Mouse (Mus musculus): ENCODE data around the gene Pes1.

Pes1 gene

DNA sequence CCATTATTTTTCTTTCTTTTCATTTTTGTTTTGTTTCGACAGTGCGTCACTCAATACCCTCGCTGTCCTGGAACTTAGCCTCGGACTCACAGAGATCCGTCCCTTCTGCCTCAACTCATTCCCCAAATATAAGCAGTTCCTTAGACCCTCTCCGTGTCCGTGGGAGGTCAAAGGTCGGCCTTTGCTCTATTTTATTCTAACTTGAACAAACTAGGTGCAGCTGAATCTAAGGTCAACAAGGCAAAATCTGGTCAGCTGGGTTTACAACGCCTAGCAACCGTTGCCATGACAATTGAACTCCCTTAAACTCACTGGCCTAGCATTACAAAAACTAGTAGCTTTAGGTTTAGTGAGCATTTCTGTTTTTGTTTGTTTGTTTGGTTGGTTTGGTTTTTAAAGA is 620 bp upstream of the Pes1 start:
- DNase-seq (ENCODE audit: low spot score in 2 of 2) = no peak

DNA sequence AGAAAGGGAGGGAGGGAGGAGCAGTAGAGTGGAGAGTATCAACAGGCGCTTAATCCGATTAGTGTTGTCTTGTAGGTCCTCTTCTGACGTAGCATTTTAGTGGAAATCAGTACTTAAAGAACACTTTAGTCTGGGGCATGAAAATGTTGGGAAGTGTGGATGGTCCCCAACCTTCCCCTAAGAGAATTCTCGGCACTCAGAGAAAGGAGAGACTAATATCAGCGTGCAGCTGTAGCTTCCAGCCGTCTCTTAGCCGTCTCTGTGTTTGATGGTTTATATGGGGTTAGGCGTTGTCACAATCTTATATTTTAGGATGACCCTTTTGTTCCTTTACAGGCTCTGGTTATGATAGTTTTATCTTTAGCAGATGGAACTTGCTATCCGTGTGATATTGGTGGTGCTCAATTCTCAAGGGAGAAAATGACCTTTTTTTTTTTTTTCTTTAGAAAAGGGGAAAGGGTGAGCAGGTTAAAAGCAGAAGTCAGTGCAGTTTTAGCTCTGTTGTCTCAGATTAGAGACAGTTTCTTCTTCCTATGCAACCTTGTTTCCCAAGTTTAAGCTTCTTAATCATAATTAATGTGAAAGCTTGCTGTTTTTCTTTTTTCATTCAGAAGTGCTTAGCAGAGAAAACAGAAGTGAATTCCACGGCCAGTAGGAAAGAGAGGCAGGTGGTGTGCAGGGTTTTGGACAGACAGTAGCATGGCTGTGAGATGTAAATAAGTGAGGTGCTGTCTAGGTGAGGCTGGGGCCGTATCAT is 819 bp downstream of the Pes1 start:
- no peak for DNase-seq (ENCODE audit: low spot score in 2 of 2)

DNA sequence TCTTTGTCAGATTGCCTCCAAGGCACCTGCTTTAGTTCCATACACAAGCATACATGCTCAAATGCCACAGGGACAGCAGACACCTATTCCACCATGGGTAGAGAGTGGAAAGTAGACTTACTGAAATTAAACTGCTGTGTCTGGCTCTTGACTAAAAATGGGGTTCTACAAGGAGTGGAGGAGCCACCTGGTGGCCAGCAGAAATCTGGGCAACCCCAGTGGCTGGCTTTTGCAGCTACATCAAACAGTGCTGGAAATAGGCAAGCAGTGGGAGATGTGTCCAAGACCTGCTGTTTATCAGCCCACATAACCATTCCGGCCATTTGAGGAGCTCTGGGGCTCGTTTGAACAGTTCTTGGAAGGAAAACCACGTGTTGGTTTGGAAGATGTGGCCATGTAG is 6.1 kb downstream of the Pes1 start:
- no peak for DNase-seq (ENCODE audit: low spot score in 2 of 2)

DNA sequence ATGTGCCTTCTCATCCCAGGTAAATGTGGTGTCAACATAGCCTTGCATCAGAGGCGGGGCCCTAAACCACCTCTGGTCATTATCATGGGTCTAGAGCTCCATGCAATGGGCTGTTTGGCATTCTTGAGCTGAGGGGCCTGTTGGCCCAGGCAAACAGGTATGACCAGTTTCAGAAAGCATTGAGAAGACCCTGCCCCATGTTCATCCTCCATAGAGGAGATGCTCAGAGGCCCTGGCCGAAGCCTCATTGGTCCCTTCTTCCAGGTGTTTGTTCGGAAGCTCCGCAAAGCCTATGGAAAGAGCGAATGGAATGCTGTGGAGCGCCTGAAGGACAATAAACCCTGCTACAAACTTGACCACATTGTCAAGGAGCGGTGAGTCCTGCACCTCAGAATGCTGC is 6.6 kb downstream of the Pes1 start:
- no peak for DNase-seq (ENCODE audit: low spot score in 2 of 2)

DNA sequence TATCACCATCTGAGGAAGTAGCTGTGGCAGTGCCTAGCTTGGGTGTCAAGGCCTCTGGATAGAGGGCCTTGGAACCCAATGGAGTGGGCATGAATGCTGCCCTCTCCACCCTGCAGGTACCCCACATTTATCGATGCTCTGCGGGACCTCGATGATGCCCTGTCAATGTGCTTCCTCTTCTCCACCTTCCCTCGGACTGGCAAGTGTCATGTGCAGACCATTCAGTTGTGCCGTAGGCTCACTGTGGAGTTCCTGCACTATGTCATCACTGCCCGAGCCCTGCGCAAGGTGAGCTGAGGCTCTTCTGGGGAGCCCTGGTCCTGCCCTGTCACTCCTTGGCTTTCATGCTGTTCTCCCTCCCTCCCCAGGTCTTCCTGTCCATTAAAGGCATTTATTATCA is 9.3 kb downstream of the Pes1 start:
- no peak for DNase-seq (ENCODE audit: low spot score in 2 of 2)

DNA sequence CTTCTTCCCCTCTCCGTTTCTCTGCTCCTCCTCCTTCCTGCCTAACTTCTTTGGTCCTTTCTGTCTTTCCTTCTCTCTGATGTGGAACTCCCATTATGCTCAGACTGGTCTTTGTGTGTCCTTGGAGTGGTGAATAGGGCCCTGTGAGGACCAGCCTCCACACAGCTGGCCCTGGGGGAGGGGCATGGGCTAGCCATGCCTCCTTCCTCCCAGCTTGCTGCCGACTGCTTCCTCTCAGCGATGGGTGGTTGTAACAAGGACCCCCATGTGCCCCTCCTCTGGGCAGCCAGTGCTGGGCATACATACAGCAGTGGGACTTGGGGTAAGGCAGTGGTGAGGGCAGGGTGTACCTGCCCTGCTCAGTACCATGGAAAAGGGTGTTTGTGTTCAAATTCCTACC is 10.5 kb downstream of the Pes1 start:
- no peak for DNase-seq (ENCODE audit: low spot score in 2 of 2)

DNA sequence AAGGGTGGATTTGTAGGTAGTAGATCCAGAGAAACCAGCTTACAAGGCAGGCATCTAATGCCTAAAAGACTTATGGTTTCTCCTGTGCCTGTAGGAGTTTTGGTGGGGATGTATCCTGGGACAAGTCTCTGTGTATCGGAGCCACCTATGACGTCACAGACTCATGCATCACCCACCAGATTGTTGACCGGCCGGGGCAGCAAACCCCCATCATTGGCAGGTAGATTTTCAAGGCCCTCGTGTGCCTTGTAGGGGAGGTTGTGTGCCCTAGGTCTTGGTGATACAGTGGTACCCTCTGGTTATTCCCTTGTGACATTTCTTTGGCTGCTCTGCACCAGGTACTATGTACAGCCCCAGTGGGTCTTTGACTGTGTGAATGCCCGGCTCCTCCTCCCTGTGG is 12.9 kb downstream of the Pes1 start, which contains the start of gene 4930556J24Rik:
TSS of gene 4930556J24Rik (minus strand) at position 101 of the 400 bp plus-strand sequence.
- no peak for DNase-seq (ENCODE audit: low spot score in 2 of 2)

DNA sequence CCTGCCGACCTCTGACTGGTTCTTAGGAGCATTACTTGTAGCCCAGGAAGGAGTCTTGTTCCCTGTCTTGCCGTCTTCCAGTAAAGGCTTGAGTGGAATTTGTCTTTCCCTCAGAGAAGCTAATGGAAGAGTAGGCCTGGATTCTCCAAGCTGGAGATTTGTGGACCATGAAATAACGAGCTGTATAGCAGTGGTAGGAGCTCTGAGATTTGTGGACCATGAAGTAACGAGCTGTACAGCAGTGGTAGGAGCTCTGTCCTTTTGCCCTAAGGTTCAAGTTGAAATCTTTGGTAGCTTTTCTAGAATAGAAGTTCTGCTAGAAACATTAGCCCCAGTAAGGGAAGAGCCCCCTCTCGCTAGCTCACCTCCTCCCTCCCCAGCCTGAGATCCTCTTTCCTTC is 14.6 kb downstream of the Pes1 start:
- DNase-seq (ENCODE audit: low spot score in 2 of 2) = no peak

DNA sequence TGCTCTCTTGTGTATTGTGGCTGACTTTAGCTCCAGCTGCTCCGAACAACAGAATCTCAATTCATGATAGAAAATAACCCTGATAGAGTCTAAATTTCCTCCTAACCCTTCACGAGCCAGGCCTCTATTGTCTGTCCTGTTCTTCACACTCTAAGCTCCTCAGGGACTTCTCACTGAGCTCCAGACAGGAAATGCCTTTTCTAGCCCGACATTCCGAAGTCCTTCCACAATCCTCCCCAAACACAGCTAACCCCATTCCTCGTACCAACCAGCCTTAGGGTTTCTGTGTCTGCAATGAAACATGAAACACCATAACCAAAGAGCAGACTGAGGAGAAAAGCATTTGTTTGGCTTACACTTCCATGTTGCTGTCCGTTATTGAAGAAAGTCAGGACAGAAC is 17.8 kb downstream of the Pes1 start:
- DNase-seq (ENCODE audit: low spot score in 2 of 2) = no peak

DNA sequence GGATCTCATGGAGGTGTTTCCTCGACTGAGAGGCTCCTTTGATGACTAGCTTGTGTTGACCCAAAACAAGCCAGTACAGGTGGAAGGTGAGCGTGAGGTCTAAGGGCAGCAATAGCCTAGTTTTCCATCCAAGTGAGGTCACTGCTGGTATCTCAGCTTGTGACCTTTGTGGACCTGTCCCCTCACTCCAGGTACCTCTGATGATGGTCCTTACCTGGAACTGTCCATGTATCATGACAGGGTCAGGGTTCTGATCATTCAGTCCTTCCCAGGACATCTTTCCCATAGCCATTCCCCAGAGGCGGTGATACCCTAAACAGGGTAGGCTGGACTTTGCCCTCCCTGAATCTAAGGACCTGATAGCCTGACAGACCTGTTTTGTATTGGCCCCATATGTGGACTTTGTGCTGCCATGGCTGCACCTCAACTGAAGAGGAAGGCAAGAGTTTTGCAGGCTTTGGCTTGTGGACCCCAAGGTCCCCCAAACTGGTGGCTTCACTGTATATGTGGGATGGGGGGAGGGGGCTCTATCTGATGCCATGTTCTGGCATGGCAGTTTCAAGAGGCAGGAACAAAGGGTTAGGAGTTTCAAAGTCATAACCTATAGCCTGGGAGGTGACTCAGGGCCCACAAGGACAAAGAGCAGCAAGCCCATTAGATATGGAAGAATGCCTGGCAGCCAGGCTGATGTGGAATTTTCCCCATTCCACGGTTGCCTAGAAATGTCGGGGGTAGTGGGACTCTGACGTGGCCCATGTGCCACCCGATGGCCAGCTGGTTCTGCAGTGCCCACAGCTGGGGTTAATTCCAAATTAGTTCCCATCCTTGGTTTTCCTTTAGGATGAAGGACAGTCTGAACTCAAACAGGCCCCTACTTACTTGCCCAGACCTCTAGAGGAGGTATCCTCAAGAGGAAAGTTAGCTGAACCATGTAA is 18.8 kb downstream of the Pes1 start:
- no peak for DNase-seq (ENCODE audit: low spot score in 2 of 2)

DNA sequence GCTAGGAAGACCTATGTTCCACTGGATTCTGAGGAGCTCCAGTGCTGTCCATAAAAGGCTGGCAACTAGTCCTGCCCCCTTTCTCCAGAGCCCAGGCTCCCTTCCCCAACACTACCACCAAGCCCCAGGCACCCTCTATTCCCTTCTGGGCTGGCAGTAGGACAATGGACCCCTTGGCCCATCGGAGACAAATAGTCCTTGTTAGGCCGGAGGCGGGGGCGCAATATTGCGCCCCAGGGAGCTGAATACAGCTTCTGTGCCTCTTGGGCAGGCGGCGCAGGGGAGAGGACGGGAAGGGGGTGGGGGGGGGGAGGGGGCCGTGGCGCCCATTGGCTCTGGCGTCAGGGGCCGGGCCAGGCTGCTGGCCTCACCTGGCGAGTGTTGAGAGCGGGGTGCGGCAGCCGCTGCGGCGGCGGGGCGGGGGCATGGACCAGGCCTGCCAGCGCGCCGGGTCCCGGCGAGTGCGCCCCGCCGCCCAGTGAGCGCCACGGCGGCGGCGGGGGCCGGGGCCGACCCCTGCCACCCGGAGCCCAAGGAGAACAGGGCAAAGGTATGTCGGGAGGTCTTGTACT is 19.6 kb downstream of the Pes1 start, which contains the start of gene Gal3st1:
TSS of gene Gal3st1 (plus strand) at position 346 of the 572 bp plus-strand sequence.
- no peak for DNase-seq (ENCODE audit: low spot score in 2 of 2)

DNA sequence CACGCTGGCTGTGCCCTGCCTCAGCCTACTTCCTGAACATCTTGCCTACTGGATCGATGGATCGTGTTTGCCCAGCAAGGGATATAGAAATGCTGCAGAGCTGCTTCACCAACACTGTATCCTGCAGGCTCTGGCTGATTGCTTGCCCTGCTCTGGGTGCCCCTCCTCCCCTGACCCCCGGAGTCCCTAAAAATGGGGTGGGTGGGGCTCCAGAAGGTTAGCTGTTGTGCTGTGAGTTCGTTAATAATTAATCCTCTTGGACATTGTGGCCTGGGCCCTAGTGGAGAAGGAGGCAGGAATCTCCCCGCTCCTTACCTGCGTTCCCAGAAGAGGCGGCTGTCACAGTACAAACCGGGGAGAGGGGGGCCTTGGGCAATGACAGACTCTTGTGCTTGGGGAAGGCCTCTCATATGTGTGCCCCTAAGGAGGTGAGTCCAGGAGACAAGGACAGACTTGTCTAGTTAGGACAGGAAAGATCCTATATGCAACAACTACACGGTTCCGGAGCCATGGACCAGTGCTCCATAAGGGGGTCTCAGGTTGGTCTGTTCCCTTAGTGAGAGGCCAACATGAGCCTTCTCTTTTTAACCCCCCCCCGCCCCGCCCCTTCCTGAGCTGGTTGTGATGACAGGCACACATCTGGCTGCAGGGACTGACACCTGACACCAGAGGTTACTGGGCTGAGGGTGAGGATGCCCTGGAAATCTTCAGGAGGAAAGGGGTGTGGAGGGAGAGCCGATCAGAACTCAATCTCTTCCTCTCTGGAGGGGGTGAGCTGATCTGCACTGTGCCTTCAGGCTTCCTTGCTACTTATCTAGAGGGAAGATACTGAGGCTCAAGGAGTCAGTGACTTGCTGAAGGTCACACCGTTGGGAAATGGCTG is 20.3 kb downstream of the Pes1 start:
- no peak for DNase-seq (ENCODE audit: low spot score in 2 of 2)

DNA sequence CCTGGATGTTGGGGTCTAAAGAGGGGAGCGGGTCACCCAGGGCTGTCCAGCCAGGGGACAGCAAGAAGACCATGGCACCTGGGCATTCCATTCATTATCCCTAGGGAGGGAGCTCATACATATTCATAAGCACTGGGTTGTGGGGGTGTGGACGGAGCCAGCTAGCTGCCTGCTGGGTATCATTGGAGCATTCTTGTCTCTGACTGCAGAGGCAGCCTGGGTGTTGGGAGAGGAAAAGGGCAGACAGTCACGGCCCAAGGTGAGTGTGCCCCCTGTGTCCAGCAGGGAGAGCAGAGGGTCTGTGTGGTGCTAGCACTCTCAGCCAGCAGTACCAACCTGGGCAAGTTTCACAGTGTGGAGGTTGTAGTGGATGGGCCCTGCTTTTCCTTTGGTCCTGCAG is 26.0 kb downstream of the Pes1 start:
- no peak for DNase-seq (ENCODE audit: low spot score in 2 of 2)

DNA sequence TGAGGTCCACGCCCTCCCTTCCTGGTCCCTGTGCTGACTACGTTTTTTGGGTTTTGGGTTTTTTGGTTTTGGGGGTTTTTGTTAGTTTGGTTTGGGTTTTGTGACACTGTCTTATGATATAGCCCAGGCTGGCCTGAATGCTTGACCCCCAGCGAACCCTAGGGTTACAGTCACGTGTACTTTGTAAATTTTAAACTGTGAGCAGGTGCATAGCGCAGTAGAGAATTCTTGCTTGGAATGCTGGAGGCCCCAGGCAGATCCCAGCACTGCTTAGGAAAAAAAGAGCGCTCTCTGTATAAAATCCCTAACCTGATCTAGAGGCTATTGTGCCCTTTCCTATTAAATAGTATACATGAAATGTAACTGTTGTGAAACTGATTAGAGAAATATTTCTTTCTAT is 29.4 kb downstream of the Pes1 start:
- no peak for DNase-seq (ENCODE audit: low spot score in 2 of 2)

DNA sequence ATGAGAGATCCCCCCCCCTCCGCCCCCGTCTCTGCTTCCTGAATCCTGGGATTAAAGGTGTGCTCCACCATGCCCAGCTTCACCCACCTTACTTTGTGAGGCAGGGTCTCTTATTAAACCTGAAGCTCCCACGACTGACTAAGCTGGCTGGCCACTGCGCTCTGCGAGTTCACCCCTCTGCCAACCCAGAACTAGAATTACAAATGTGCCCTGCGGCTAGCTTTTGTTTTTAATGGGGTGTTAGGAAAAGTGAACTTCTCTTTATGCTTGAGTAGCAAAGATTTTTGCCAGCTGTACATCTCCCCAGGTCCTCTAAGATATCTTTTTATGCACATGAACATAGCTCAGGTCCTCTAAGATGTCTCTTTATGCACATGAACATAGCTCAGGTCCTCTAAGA is 30.1 kb downstream of the Pes1 start:
- DNase-seq (ENCODE audit: low spot score in 2 of 2) = no peak

DNA sequence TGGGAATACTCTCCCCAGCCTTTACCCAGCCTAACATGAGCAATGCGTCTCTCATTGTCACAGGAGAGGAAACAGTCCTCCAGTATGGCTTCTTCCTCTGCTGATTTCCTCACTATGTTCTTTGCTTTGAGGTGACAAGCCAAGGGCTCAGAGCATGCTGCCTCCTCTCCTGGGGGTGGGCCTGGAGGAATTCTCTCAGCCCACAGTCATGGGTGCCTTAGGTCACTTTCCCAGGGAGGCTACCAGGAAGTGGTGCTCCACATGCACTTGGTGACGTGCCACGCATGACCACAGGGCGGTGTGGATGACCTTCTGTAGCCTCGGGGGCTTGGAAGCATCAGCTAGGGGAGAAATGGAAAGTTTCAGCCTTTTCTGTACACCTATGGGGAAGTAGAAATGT is 31.7 kb downstream of the Pes1 start:
- DNase-seq (ENCODE audit: low spot score in 2 of 2) = no peak

DNA sequence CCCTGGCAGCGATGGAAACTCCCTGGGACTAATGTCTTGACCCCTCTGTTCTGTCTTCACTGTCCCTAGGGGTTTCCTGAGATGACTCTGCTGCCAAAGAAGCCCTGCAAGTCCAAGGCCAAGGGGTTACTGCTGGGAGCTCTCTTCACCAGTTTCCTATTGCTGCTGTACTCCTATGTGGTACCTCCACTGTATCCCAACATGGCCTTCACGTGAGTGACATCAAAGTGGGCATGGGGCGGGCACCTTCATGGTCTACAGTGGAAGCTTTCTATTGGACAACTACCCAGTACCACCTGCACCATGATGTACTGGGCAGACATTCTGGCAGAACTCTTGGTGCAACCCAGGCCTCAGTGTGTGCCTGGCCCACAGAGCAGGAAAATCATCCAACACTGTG is 33.1 kb downstream of the Pes1 start:
- DNase-seq (ENCODE audit: low spot score in 2 of 2) = no peak

DNA sequence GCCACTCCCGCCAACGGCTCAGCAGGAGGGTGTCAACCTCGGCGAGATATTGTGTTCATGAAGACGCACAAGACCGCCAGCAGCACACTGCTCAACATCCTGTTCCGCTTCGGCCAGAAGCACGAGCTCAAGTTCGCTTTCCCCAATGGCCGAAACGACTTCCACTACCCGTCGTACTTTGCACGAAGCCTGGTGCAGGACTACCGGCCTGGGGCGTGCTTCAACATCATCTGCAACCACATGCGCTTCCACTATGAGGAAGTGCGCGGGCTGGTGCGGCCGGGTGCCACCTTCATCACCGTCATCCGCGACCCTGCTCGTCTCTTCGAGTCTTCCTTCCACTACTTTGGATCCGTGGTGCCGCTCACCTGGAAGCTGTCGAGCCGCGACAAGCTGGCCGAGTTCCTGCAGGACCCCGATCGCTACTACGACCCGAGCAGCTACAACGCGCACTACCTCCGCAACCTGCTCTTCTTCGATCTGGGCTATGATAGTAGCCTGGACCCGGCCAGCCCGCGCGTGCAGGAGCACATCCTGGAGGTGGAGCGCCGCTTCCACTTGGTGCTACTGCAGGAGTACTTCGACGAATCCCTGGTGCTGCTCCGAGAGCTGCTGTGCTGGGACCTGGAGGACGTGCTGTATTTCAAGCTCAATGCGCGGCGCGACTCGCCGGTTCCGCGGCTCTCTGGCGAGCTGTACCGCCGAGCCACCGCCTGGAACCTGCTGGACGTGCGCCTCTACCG is 34.4 kb downstream of the Pes1 start:
- DNase-seq (ENCODE audit: low spot score in 2 of 2) = no peak

DNA sequence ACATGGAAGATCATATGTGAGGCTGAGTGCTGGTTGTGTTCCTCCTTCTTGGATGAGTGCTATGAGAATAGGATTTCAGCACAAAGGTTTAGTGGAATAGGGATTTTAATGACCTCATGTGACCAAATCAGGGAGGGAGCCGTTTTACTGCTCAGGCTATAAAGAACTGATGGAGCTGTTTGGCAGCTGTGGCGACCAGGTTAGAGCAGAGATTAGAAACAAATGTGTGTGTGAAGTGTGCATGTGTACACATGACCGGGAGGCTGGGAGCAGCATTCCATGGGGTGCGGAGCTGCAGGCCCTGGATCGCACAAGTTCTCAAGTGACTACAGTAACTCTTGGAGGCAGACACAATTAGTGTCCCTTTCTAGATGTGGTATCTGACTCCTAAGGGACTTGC is 35.8 kb downstream of the Pes1 start:
- no peak for DNase-seq (ENCODE audit: low spot score in 2 of 2)

DNA sequence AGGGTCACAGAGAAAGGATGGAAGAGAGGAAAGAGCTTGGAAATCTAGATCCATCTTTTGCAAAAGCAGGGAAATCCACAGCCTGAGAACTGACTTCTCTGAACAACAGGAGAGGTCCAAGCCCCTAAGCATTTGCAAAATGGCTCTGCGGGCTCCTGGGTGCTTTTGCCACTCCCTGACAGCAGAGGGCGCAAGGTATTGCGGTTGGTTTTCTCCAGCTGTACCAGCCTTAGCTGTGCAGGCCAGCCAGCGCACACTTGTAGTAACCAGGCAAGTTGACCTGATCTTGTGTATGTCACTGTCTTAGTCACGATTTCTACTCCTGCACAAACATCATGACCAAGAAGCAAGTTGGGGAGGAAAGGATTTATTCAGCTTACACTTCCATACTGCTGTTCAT is 37.8 kb downstream of the Pes1 start:
- DNase-seq (ENCODE audit: low spot score in 2 of 2) = peak; percentile 41 to 58

All from urinary bladder, postnatal 36 days (tissue).